Mouse (Mus musculus): Measurements from ENCODE around the gene Gm10160. TPM values are rescaled to one million over a fixed set of nuclear protein-coding genes. Genes with fewer than 3 reads are reported as not detected.

Gene Gm10160
- polyA plus RNA-seq, 1 experiment from 2014 or later, result not detected

DNA sequence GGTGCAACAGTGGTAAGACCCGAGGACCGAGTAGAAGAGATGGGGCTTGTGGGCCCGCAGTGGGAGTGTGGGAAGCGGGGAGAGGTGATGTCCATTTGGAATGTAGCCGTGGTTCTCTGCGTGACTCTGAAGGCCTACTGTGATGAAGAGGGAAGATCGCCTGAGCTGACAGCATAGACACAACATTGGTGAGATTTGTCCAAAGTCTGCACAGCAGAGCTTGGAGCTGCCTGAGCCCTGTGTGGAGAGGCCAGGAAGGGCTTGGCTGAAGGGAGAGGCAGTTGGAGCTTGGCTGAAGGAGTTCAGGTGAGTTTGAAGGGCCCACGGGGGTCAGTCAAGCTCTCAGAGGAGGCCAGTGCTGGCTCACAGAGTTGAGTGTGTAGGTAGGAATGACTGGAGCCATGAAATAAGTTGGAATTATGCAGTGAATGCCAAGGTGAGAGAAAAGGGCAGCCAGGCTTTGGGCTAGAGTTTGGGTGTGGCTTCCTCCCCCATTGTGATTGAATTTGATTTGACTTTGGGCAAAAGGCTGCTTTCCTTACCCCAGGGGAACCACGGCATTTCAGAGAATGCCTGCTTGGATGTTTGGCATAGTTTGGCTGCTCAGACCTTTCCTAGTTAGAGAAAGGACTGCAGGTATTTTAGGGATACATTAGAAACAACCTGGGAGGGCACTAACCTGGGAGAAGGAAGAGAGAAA lies 11.8 kb upstream of the Gm10160 start:
- H3K27ac ChIP-seq, result no peak overlapping the region
- 89% methylated on average over 9 of the region's 9 CpGs for WGBS
- no peaks in the 10 kb centered on the region for H3K36me3 ChIP-seq
- peaks cover 4% of the 10 kb centered on the region; the same call in 1 of the 2 replicates for H3K27me3 ChIP-seq (ENCODE audit: insufficient read depth, poor library complexity, severe bottlenecking)
- H3K9me3 ChIP-seq, result no peaks in the 10 kb centered on the region
- H3K4me3 ChIP-seq, result no peak overlapping the region
- DNase-seq (ENCODE audit: low spot score), result no peak
- peaks cover 16% of the 10 kb centered on the region for H3K4me1 ChIP-seq (replicated peaks)

- Histone ChIP-seq H3K36me3 (no peaks in the 10 kb centered on the region), H3K4me1 (replicated peaks) (peaks cover 16% of the 10 kb centered on the region), H3K9me3 (no peaks in the 10 kb centered on the region), H3K4me3 (no peak overlapping the region), H3K27me3 (ENCODE audit: insufficient read depth, poor library complexity, severe bottlenecking) (peaks cover 10% of the 10 kb centered on the region), H3K27ac (no peak overlapping the region)
- 83% methylated on average over 6 of the region's 6 CpGs for WGBS
- no peak for DNase-seq (ENCODE audit: low spot score)
Observed at GRCm38 (mm10) chr7:81865937-81866336, 10.3 kb upstream of the Gm10160 start.

GRCm38 (mm10) chr7:81864552-81864951 lies 9.0 kb upstream of the Gm10160 start:
- Histone ChIP-seq H3K4me1 (replicated peaks) (peaks cover 21% of the 10 kb centered on the region), H3K9me3 (no peaks in the 10 kb centered on the region)
- 88% methylated on average over 6 of the region's 6 CpGs for WGBS

GRCm38 (mm10) chr7:81862587-81863583 lies 7.3 kb upstream of the Gm10160 start:
- Histone ChIP-seq H3K27ac (peak overlapping the region; percentile 51), H3K9me3 (no peaks in the 10 kb centered on the region), H3K36me3 (no peaks in the 10 kb centered on the region), H3K27me3 (ENCODE audit: insufficient read depth, poor library complexity, severe bottlenecking) (peaks cover 39% of the 10 kb centered on the region), H3K4me3 (no peak overlapping the region), H3K4me1 (replicated peaks) (peaks cover 33% of the 10 kb centered on the region)
- DNase-seq (ENCODE audit: low spot score), result peak; percentile 14
- 65% methylated on average over 24 of the region's 24 CpGs for WGBS

More at GRCm38 (mm10) chr7:81864552-81864951, 9.0 kb upstream of the Gm10160 start:
- no peak overlapping the region for H3K27ac ChIP-seq
- no peaks in the 10 kb centered on the region for H3K36me3 ChIP-seq
- H3K4me3 ChIP-seq, result no peak overlapping the region
- peaks cover 24% of the 10 kb centered on the region for H3K27me3 ChIP-seq (ENCODE audit: insufficient read depth, poor library complexity, severe bottlenecking)
- no peak for DNase-seq (ENCODE audit: low spot score)

- Histone ChIP-seq H3K4me1 (replicated peaks) (peaks cover 34% of the 10 kb centered on the region), H3K27me3 (ENCODE audit: insufficient read depth, poor library complexity, severe bottlenecking) (peaks cover 49% of the 10 kb centered on the region), H3K27ac (no peak overlapping the region), H3K36me3 (no peaks in the 10 kb centered on the region), H3K4me3 (no peak overlapping the region), H3K9me3 (no peaks in the 10 kb centered on the region)
- 80% methylated on average over 4 of the region's 4 CpGs for WGBS
- DNase-seq (ENCODE audit: low spot score), result no peak
Observed at GRCm38 (mm10) chr7:81861921-81862320, 6.3 kb upstream of the Gm10160 start.

DNA sequence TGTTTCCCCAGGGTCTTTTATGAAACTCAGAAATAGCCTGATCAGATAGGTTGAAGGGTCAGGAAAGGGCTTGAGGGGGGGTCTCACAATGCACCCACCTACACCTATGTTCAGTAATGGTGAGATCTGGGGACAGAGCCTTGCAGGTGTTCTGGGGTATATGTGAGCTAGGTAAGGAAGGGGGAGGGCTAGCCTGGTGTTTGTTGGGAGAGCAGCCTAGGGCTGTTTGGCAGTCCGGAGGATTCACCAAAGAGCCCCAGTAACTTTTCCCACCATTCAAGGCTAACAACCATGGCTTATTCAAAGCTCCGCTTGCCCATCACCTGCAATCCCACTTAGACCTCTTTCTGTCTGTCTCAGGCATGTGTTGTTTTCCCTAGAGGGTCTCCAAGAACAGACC lies 5.9 kb upstream of the Gm10160 start:
- no peak for DNase-seq (ENCODE audit: low spot score)
- no peaks in the 10 kb centered on the region for H3K36me3 ChIP-seq
- H3K4me1 ChIP-seq (replicated peaks), result peaks cover 34% of the 10 kb centered on the region
- H3K27ac ChIP-seq, result no peak overlapping the region
- 75% methylated on average over 2 of the region's 2 CpGs for WGBS
- H3K27me3 ChIP-seq (ENCODE audit: insufficient read depth, poor library complexity, severe bottlenecking), result peaks cover 53% of the 10 kb centered on the region
- H3K9me3 ChIP-seq, result no peaks in the 10 kb centered on the region
- no peak overlapping the region for H3K4me3 ChIP-seq

GRCm38 (mm10) chr7:81860996-81861395 lies 5.4 kb upstream of the Gm10160 start:
- DNase-seq (ENCODE audit: low spot score), result no peak
- H3K27me3 ChIP-seq (ENCODE audit: insufficient read depth, poor library complexity, severe bottlenecking), result peaks cover 57% of the 10 kb centered on the region

DNA sequence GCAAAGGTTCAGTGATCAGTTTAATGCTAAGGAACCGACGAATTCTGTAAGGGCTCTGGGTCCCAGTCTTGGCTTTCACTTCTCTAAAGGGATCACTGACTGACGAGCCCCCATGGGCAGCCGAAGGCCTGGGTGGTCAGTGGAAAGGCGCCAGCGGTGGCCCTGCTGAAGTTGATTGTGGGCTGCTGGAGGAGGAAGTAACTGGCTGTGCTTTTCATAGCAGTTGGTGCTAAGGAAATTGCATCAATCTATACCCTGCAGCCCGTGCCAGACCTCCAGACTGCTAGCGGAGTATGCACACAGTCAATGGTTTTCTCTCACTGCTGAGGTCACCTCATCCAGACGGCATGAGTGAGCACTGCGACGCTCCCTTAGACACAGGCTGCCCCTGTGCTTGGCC lies 4.5 kb upstream of the Gm10160 start:
- 50% methylated on average over 11 of the region's 11 CpGs for WGBS
- H3K27me3 ChIP-seq (ENCODE audit: insufficient read depth, poor library complexity, severe bottlenecking), result peaks cover 57% of the 10 kb centered on the region
- peaks cover 34% of the 10 kb centered on the region for H3K4me1 ChIP-seq (replicated peaks)
- no peak for DNase-seq (ENCODE audit: low spot score)
- H3K4me3 ChIP-seq, result peak overlapping the region; percentile 79
- H3K36me3 ChIP-seq, result no peaks in the 10 kb centered on the region
- H3K9me3 ChIP-seq, result no peaks in the 10 kb centered on the region
- H3K27ac ChIP-seq, result no peak overlapping the region

More at GRCm38 (mm10) chr7:81860996-81861395, 5.4 kb upstream of the Gm10160 start:
- Histone ChIP-seq H3K4me3 (no peak overlapping the region), H3K4me1 (replicated peaks) (peaks cover 34% of the 10 kb centered on the region), H3K9me3 (no peaks in the 10 kb centered on the region), H3K27ac (0 out of 2 replicates have a peak overlapping the region, but pooled peaks have one; percentile 8), H3K36me3 (no peaks in the 10 kb centered on the region)
- 81% methylated on average over 5 of the region's 5 CpGs for WGBS

DNA sequence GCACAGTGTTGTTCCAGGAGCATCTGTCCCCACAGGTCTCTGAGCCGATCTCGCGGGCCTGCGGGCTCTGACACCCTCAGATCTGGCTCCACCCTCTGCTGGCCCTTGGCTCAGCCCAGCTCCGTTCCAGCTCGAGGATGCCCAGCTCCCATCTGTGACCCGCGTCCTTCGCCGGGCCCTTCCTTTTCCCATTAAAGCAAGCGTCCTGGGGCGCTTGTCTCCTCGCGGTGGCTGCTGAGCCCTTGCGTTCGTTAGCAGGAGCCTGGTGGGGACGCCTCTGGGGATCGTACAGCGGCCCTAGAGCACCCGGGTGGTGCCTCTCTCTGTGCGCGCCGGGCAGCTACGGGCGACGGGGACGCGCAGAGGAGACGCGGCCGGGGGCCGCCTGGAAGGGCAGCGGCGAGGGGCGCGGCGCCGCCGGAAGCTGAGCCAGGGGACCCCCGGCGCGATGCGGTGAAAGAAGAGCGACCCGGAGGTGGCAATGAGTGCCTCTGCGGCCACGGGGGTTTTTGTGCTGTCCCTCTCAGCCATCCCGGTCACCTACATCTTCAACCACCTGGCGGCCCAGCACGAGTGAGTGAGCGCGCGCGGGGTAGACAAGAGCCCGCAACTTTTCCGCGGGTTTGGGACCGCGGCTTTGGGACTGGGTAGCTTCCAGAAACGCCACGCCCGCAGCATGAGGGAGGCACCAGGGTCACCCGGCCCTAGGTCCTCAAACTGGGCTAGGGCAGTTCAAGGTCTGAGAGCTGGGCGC lies 3.6 kb upstream of the Gm10160 start, which contains the start of gene Tm6sf1:
TSS of gene Tm6sf1 (plus strand) at position 34 of the 754 bp plus-strand sequence.
- WGBS, result under 1% methylated on average over 64 of the region's 64 CpGs
- peak within 1 kb of the TSS; percentile 86 for H3K27ac ChIP-seq

GRCm38 (mm10) chr7:81858236-81858635 lies 2.6 kb upstream of the Gm10160 start:
- peaks cover 38% of the 10 kb centered on the region for H3K4me1 ChIP-seq (replicated peaks)
- 8% methylated on average over 9 of the region's 9 CpGs for WGBS
- no peak for DNase-seq (ENCODE audit: low spot score)
- peaks cover 57% of the 10 kb centered on the region for H3K27me3 ChIP-seq (ENCODE audit: insufficient read depth, poor library complexity, severe bottlenecking)
- H3K4me3 ChIP-seq, result peak overlapping the region; percentile 79
- no peaks in the 10 kb centered on the region for H3K36me3 ChIP-seq
- H3K27ac ChIP-seq, result no peak overlapping the region
- no peaks in the 10 kb centered on the region for H3K9me3 ChIP-seq

More for the DNA sequence above, 3.6 kb upstream of the Gm10160 start, which contains the start of gene Tm6sf1:
- Histone ChIP-seq H3K4me1 (replicated peaks) (peaks cover 40% of the 10 kb centered on the region), H3K4me3 (peak within 1 kb of the TSS; percentile 79), H3K36me3 (no peaks in the 10 kb centered on the region), H3K9me3 (no peaks in the 10 kb centered on the region), H3K27me3 (ENCODE audit: insufficient read depth, poor library complexity, severe bottlenecking) (peaks cover 57% of the 10 kb centered on the region)
- peak; percentile 69 for DNase-seq (ENCODE audit: low spot score)

DNA sequence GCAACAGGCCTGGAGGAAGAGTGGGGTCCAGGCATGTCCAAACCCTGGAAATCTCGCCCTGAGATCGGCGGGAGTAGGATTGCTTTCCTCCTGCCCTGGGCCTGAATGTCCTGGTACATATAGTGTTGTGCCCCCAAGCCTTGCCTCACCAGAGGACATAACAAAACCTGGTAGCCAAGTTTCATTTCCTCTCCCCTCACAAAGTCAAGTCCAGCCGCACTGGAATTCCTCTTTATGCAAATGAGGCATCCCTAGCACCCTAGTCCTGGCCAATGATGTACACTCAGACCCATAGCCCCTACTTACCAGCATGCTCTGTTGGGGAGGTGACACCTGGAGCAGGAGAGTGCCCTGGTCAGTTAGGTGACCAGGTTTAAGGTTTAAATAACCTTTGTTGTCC lies 627 bp upstream of the Gm10160 start:
- H3K9me3 ChIP-seq, result no peaks in the 10 kb centered on the region
- 79% methylated on average over 4 of the region's 4 CpGs for WGBS
- H3K27ac ChIP-seq, result no peak overlapping the region
- no peak overlapping the region for H3K4me3 ChIP-seq
- H3K27me3 ChIP-seq (ENCODE audit: insufficient read depth, poor library complexity, severe bottlenecking), result peaks cover 50% of the 10 kb centered on the region
- H3K4me1 ChIP-seq (replicated peaks), result peaks cover 33% of the 10 kb centered on the region
- no peaks in the 10 kb centered on the region for H3K36me3 ChIP-seq
- no peak for DNase-seq (ENCODE audit: low spot score)

DNA sequence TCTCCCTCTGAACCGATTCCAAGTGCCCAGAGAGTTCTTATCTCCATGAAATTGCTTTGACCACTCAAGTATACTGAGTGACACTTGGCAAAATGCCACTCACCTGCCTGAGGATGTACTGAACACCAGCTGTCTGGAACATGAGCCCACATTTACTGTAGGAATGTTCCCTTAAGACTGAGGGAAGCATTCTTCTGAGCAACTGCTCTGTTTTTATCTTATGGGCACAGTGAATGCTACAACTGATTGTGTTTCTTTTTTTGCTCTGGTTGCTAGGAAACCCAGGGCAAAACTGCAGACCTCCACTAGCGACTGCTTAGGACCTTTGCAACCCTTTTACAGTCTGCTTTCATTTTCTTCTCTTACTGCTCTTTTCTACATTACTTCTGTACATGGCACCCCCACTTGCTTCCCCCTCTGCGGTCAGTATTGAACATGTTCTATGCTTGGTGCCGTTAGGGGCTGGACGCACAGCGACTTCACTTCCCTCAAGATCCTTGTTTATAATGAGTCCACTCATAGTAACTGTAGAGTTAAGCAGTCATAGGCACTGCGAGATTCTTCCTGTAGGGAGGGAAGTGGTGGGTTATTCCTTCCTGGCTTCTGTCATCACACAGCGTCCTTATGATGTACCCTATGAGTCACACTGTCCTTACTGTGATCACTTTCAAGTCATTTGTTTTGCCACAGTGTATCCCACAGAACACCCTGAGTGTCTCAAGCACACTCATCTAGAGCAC lies 856 bp downstream of the Gm10160 start:
- no peak for DNase-seq (ENCODE audit: low spot score)
- H3K36me3 ChIP-seq, result no peaks in the 10 kb centered on the region
- peaks cover 35% of the 10 kb centered on the region for H3K27me3 ChIP-seq (ENCODE audit: insufficient read depth, poor library complexity, severe bottlenecking)
- no peaks in the 10 kb centered on the region for H3K9me3 ChIP-seq
- no peak overlapping the region for H3K27ac ChIP-seq
- WGBS, result 71% methylated on average over 8 of the region's 8 CpGs
- H3K4me1 ChIP-seq (replicated peaks), result peaks cover 26% of the 10 kb centered on the region
- no peak overlapping the region for H3K4me3 ChIP-seq
